Mouse (Mus musculus) urinary bladder, postnatal 4 days (tissue): ENCODE data around the gene Olfr1436.
"Not testable (repeated sequence)": the region's sequence is repeated elsewhere in the genome, so short reads cannot be mapped to it uniquely, and the experiment has no call there.

Source experiments
- DNase-seq, 2 experiments: peaks; one replicate each; pipeline ENCODE4 v3.0.0; 2021 to 2022; ENCODE audit warnings: low spot score in 2 of 2

The Olfr1436 gene

DNA sequence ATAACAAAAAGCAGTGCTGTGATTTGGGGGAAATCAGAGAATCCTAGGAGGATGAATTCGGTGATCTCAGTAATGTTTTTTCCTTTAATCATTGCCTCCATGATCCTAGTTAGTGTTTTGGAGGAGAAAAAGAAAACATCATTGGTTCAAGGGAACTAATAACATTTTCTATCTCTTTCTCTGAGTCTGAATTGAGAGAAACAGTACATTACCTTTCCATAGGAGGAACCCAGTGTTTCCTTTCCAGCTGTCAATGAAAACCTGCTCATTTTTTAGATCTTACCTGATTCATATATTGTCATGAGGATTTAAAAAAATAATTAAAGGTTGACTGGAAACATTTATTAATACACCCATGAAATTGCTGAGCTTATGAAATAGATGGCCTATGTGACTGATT, at the start of gene Olfr1436:
TSS of gene Olfr1436 (minus strand) at position 101 of the 400 bp plus-strand sequence.
- not testable (repeated sequence) for DNase-seq

DNA sequence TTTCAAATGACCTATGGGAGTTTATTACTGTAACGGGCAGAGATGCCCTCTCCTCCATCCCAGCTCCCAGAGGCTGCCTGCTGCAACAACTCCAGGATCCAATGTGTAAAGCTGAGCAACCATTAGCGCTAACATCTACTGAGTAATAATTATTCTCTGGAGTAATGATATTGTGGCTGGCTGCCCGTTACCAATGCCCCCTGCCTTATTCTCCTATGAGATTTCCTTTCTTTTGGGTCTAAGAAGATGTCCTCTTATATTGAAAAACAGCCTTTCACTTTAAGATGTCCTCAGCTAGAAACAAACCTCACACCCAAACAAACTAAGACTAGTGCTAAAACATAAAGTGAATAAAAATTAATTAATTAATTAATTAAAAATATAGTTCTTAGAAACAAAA, 36.9 kb upstream of the Olfr1436 start, which contains the start of gene Olfr1438-ps1:
TSS of gene Olfr1438-ps1 (minus strand) at position 101 of the 400 bp plus-strand sequence.
- DNase-seq: no peak

DNA sequence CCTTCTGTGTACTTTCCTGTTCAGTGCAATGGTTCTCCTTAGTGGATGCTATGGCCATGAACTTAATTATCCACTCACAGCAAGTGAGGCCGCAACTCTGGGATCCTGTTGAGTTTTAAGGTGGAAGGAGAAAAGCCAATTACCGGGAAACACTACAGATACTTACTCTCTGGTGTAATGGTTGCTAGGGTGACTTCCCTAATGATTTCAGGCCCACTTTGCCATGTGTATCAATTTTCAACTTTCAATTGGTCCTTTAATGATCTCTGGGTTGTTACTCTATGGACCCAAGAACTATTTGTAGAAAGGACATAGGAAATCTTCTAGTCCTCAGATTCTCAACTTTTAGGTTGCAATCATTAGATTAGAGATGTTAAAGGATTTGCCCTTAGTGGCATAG, 26.1 kb upstream of the Olfr1436 start, which contains the start of gene Olfr1437:
TSS of gene Olfr1437 (minus strand) at position 101 of the 400 bp plus-strand sequence.
- no peak for DNase-seq

DNA sequence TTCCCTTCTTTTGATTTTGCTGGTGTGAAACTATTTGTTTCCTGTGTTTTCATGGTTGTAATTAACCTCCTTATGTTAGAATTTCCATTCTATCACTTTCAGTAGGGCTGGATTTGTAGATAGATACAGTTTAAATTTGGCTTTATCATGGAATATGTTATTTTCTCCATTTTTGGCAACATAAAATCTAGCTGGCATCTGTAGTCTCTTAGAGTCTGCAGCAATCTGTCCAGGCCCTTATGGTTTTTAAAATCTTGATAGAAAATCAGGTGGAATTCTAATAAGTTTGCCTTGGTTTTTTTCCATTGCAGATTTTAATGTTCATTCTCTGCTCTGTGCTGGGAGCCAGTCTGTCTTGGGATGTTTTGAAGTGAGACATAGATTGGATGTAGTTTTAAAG, 6.0 kb downstream of the Olfr1436 start:
- DNase-seq: no peak

GRCm38 (mm10) chr19:12279554-12279953, 19.4 kb downstream of the Olfr1436 start, which contains the start of gene Olfr1434:
Gene Olfr1434 (plus strand): TSS chr19:12279854.
- no peak for DNase-seq

GRCm38 (mm10) chr19:12260732-12261131, 38.2 kb downstream of the Olfr1436 start, which contains the start of gene Olfr235:
Gene Olfr235 (plus strand): TSS chr19:12261032.
- DNase-seq: no peak
